In the genomic region with DNA sequence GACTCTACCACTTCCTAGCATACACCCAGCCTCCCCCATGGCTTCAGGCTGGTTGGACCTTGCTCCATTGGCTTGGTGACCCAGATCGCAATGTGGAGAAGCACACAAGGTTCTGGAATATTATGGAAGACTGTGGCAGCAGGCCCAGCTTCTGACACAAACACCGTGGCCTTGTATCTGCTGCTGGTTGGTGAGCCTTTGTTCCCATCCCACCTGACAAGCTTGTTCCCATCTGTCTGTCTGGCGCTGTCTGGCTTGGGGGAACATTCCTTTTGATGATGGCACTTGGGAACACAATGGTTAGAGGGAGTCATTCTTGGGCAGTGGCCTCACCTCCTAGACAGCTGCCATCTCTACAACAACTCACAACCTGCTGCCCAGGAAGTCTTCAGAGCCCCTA, we compare ENCODE assay signal across 30 mouse cellular contexts. TPM values are rescaled to one million over a fixed set of nuclear protein-coding genes. Genes with fewer than 3 reads are reported as not detected.
DNase-seq lines count a peak whose midpoint lies in the region; ATAC-seq and TF ChIP-seq lines count a peak whose summit lies in the region.
"Had no signal": no experiment of that assay in that cellular context is flagged by ENCODE, and none has a peak within 500 bp of the region (broad histone marks: within the 10 kb centered on the region; RNA-seq: fewer than 3 reads in every experiment).

No protein-coding gene starts in this region.

- no peak for TF ChIP-seq CTCF in layer of hippocampus, adult 2 months (conservative IDR thresholded peaks at IDR 0.05)

- no peak overlapping the region for H3K4me3 ChIP-seq in embryonic facial prominence, embryonic 12.5 days
- H3K4me3 ChIP-seq in embryonic facial prominence, embryonic 10.5 days: no peak overlapping the region
- no peak overlapping the region for H3K4me3 ChIP-seq in layer of hippocampus, adult 2 months
- H3K4me3 ChIP-seq in limb, embryonic 10.5 days: no peak overlapping the region
- H3K4me3 ChIP-seq: heart, embryonic 13.5 days; intestine, embryonic 15.5 days; limb, embryonic 15.5 days; liver, embryonic 15.5 days; neural tube, embryonic 12.5 days had no signal

- peaks cover 9% of the 10 kb centered on the region for H3K36me3 ChIP-seq in embryonic facial prominence, embryonic 12.5 days
- no peaks in the 10 kb centered on the region for H3K36me3 ChIP-seq in embryonic facial prominence, embryonic 10.5 days (replicated peaks)
- peaks cover 6% of the 10 kb centered on the region; the same call in 1 of the 2 replicates for H3K36me3 ChIP-seq in limb, embryonic 10.5 days
- H3K36me3 ChIP-seq: liver, embryonic 15.5 days; neural tube, embryonic 12.5 days had no signal

- no peaks in the 10 kb centered on the region for H3K27me3 ChIP-seq in embryonic facial prominence, embryonic 12.5 days
- 0 out of 2 replicates have a peak, but pooled peaks cover 10% of the 10 kb centered on the region for H3K27me3 ChIP-seq in embryonic facial prominence, embryonic 10.5 days (replicated peaks; ENCODE audit: low read depth, poor library complexity, severe bottlenecking)
- H3K27me3 ChIP-seq in limb, embryonic 10.5 days (ENCODE audit: low read depth, poor library complexity, severe bottlenecking): no peaks in the 10 kb centered on the region
- H3K27me3 ChIP-seq: heart, embryonic 13.5 days; intestine, embryonic 15.5 days; limb, embryonic 15.5 days; liver, embryonic 15.5 days; neural tube, embryonic 12.5 days had no signal

- peak overlapping the region; percentile 48 for H3K27ac ChIP-seq in embryonic facial prominence, embryonic 12.5 days
- H3K27ac ChIP-seq in embryonic facial prominence, embryonic 10.5 days (replicated peaks): no peak overlapping the region
- H3K27ac ChIP-seq in layer of hippocampus, adult 2 months: peak overlapping the region; percentile 80
- H3K27ac ChIP-seq in limb, embryonic 10.5 days: peak overlapping the region; percentile 61; the same call in 1 of the 2 replicates
- H3K27ac ChIP-seq: heart, embryonic 13.5 days; intestine, embryonic 15.5 days; limb, embryonic 15.5 days; liver, embryonic 15.5 days; neural tube, embryonic 12.5 days had no signal

- WGBS in embryonic facial prominence, embryonic 12.5 days: 89% methylated on average over 3 of the region's 3 CpGs
- WGBS in embryonic facial prominence, embryonic 10.5 days: 93% methylated on average over 3 of the region's 3 CpGs
- 91% methylated on average over 3 of the region's 3 CpGs for WGBS in limb, embryonic 10.5 days

- H3K4me1 ChIP-seq in embryonic facial prominence, embryonic 12.5 days: peaks cover 39% of the 10 kb centered on the region
- H3K4me1 ChIP-seq in embryonic facial prominence, embryonic 10.5 days: peaks cover 73% of the 10 kb centered on the region
- peaks cover 58% of the 10 kb centered on the region for H3K4me1 ChIP-seq in limb, embryonic 10.5 days

- ATAC-seq in embryonic facial prominence, embryonic 12.5 days (ENCODE audit: insufficient number of reproducible peaks, insufficient read depth, low FRiP score, low TSS enrichment): no peak
- ATAC-seq in megakaryocyte-erythroid progenitor cell, adult 5-6 weeks (replicated peaks; ENCODE audit: low FRiP score, low TSS enrichment, poor library complexity, severe bottlenecking): no peak
- ATAC-seq: hindbrain, embryonic 16.5 days; intestine, embryonic 15.5 days had no signal

- DNase-seq in embryonic facial prominence, embryonic 10.5 days (ENCODE audit: low spot score): no peak
- peak in 1 of 2 experiments; percentile 51 for DNase-seq in layer of hippocampus, adult 2 months (ENCODE audit: low spot score in 2 of 2)
- no peak for DNase-seq in layer of hippocampus, postnatal 10 days (ENCODE audit: low spot score in 2 of 2)
- DNase-seq in Muller cell, postnatal 12 days (ENCODE audit: inconsistent ontology term): peak; percentile 69
- DNase-seq in limb, embryonic 10.5 days (ENCODE audit: low spot score): no peak
- DNase-seq in T-cell, adult 2 months (ENCODE audit: low spot score): no peak
- DNase-seq: adrenal gland, adult 8-10 months; cerebellum, adult 2 months; cerebellum, postnatal 36 days; embryo, embryonic 11 days; gastrocnemius, postnatal 25 days; heart, adult 18-20 months; heart, postnatal 14 days; kidney, postnatal 10 days; lung, postnatal 4 days; right cerebral cortex, postnatal 25 days; spleen, adult 18-20 months; thymus, postnatal 14 days had no signal

- no peak overlapping the region for H3K4me2 ChIP-seq in embryonic facial prominence, embryonic 12.5 days (replicated peaks)
- H3K4me2 ChIP-seq: heart, embryonic 13.5 days; intestine, embryonic 15.5 days; limb, embryonic 15.5 days; liver, embryonic 15.5 days; neural tube, embryonic 12.5 days had no signal

- H3K9me3 ChIP-seq in embryonic facial prominence, embryonic 12.5 days: no peaks in the 10 kb centered on the region
- H3K9me3 ChIP-seq in embryonic facial prominence, embryonic 10.5 days: no peaks in the 10 kb centered on the region
- H3K9me3 ChIP-seq in limb, embryonic 10.5 days (replicated peaks): no peaks in the 10 kb centered on the region
- H3K9me3 ChIP-seq: heart, embryonic 13.5 days; intestine, embryonic 15.5 days; limb, embryonic 15.5 days; liver, embryonic 15.5 days; neural tube, embryonic 12.5 days had no signal

- H3K9ac ChIP-seq in embryonic facial prominence, embryonic 12.5 days: no peak overlapping the region
- H3K9ac ChIP-seq: heart, embryonic 13.5 days; intestine, embryonic 15.5 days; limb, embryonic 15.5 days; liver, embryonic 15.5 days; neural tube, embryonic 12.5 days had no signal

RNA-seq across cellular contexts. Expression of gene Cacna1h, which starts 12.6 kb away (rescaled TPM):
- 8.7 and 11.9 TPM in 2 replicates for polyA plus RNA-seq in embryonic facial prominence, embryonic 12.5 days (2016; fragmentation: Nextera tagmentation; extraction: Ambion mirVana)
- polyA plus RNA-seq in embryonic facial prominence, embryonic 10.5 days (2016; fragmentation: Nextera tagmentation; extraction: Ambion mirVana): 2.9 and 3.3 TPM in 2 replicates
- 100 to 1,000 TPM; 121 to 142 TPM for total RNA-seq in layer of hippocampus, adult 2 months (2021)
- total RNA-seq in layer of hippocampus, postnatal 10 days (2021): 100 to 1,000 TPM in 1 of 2 experiments, 10 to 100 TPM in 1; 91.4 to 104 TPM
- 1.8 and 3.2 TPM in 2 replicates for polyA plus RNA-seq in limb, embryonic 10.5 days (2016; fragmentation: Nextera tagmentation; extraction: Ambion mirVana)
- 0.67 and 3.8 TPM in 2 replicates for total RNA-seq in megakaryocyte-erythroid progenitor cell, adult 5-6 weeks (2014; fragmentation: Nextera tagmentation)
- 0.15 TPM in 1 of 2 replicates, not detected in the other for total RNA-seq in megakaryocyte-erythroid progenitor cell, adult 5-6 weeks (2017)

RNA-seq across cellular contexts. Expression of gene Tekt4, which starts 33.4 kb away (rescaled TPM):
- 0.13 and 0.22 TPM in 2 replicates for polyA plus RNA-seq in embryonic facial prominence, embryonic 12.5 days (2016; fragmentation: Nextera tagmentation; extraction: Ambion mirVana)
- 0.33 TPM in 1 of 2 replicates, not detected in the other for polyA plus RNA-seq in embryonic facial prominence, embryonic 10.5 days (2016; fragmentation: Nextera tagmentation; extraction: Ambion mirVana)
- 1 to 10 TPM; 1.8 to 2.0 TPM for total RNA-seq in layer of hippocampus, adult 2 months (2021)
- total RNA-seq in layer of hippocampus, postnatal 10 days (2021): 1 to 10 TPM; 1.3 to 3.1 TPM
- not detected in 2 replicates for polyA plus RNA-seq in limb, embryonic 10.5 days (2016; fragmentation: Nextera tagmentation; extraction: Ambion mirVana)
- not detected in 2 replicates for total RNA-seq in megakaryocyte-erythroid progenitor cell, adult 5-6 weeks (2014; fragmentation: Nextera tagmentation)
- not detected in 2 replicates for total RNA-seq in megakaryocyte-erythroid progenitor cell, adult 5-6 weeks (2017)
- total RNA-seq: gastrocnemius, postnatal 25 days had no signal
- polyA plus RNA-seq: intestine, embryonic 15.5 days; limb, embryonic 15.5 days; liver, embryonic 15.5 days had no signal

RNA-seq across cellular contexts. Expression of gene Tpsg1, which starts 51.9 kb away (rescaled TPM):
- polyA plus RNA-seq in embryonic facial prominence, embryonic 12.5 days (2016; fragmentation: Nextera tagmentation; extraction: Ambion mirVana): 0.31 TPM in 1 of 2 replicates, not detected in the other
- not detected in 2 replicates for polyA plus RNA-seq in embryonic facial prominence, embryonic 10.5 days (2016; fragmentation: Nextera tagmentation; extraction: Ambion mirVana)
- total RNA-seq in layer of hippocampus, adult 2 months (2021): not detected
- not detected for total RNA-seq in layer of hippocampus, postnatal 10 days (2021)
- not detected in 2 replicates for polyA plus RNA-seq in limb, embryonic 10.5 days (2016; fragmentation: Nextera tagmentation; extraction: Ambion mirVana)
- not detected in 2 replicates for total RNA-seq in megakaryocyte-erythroid progenitor cell, adult 5-6 weeks (2014; fragmentation: Nextera tagmentation)
- not detected in 2 replicates for total RNA-seq in megakaryocyte-erythroid progenitor cell, adult 5-6 weeks (2017)
- total RNA-seq: adrenal gland, adult 8-10 months; gastrocnemius, postnatal 25 days; heart, adult 18-20 months; heart, postnatal 14 days; layer of hippocampus, adult 18-20 months; left cerebral cortex, adult 8-10 months had no signal
- polyA plus RNA-seq: cerebellum, adult 2 months; forebrain, embryonic 11.5 days; testis, adult 2 months had no signal

RNA-seq across cellular contexts. Expression of gene Tpsb2, which starts 54.9 kb away (rescaled TPM):
- not detected in 2 replicates for polyA plus RNA-seq in embryonic facial prominence, embryonic 12.5 days (2016; fragmentation: Nextera tagmentation; extraction: Ambion mirVana)
- polyA plus RNA-seq in embryonic facial prominence, embryonic 10.5 days (2016; fragmentation: Nextera tagmentation; extraction: Ambion mirVana): not detected in 2 replicates
- total RNA-seq in layer of hippocampus, adult 2 months (2021): under 1 TPM in 1 of 2 experiments, not detected in 1; 0.82 TPM
- total RNA-seq in layer of hippocampus, postnatal 10 days (2021): 1 to 10 TPM in 1 of 2 experiments, under 1 TPM in 1; 0.42 to 1.0 TPM
- not detected in 2 replicates for polyA plus RNA-seq in limb, embryonic 10.5 days (2016; fragmentation: Nextera tagmentation; extraction: Ambion mirVana)
- total RNA-seq in megakaryocyte-erythroid progenitor cell, adult 5-6 weeks (2014; fragmentation: Nextera tagmentation): not detected in 2 replicates
- not detected in 2 replicates for total RNA-seq in megakaryocyte-erythroid progenitor cell, adult 5-6 weeks (2017)
- total RNA-seq: left cerebral cortex, adult 8-10 months had no signal
- polyA plus RNA-seq: cerebellum, adult 2 months; forebrain, embryonic 11.5 days; heart, embryonic 13.5 days; neural tube, embryonic 12.5 days had no signal

Comparison
In these comparisons a context has a peak if more than half of its experiments do, and no peak if none do; other contexts are left out.
1. RNA of gene Cacna1h, which starts 12.6 kb away (total RNA-seq): 121 to 142 TPM in layer of hippocampus, adult 2 months and 91.4 to 104 TPM in layer of hippocampus, postnatal 10 days; 0.15 to 3.8 TPM in megakaryocyte-erythroid progenitor cell, adult 5-6 weeks; every median in the first group is over 10 times any median in the second.